Mouse (Mus musculus) spleen, postnatal 4 days (tissue): ENCODE results near the gene Snx17.

Source experiments
- DNase-seq, 2 experiments: peaks; one replicate each; pipeline ENCODE4 v3.0.0; 2022; ENCODE audit warnings: low spot score in 2 of 2

Snx17 gene

GRCm38 (mm10) chr5:31192939-31193630 lies at the start of gene Snx17, which contains the start of gene Eif2b4:
Gene Snx17, plus strand, starts transcription at chr5:31193227.
Gene Eif2b4, minus strand, starts transcription at chr5:31193430.
- DNase-seq = peak; percentile 99

DNA sequence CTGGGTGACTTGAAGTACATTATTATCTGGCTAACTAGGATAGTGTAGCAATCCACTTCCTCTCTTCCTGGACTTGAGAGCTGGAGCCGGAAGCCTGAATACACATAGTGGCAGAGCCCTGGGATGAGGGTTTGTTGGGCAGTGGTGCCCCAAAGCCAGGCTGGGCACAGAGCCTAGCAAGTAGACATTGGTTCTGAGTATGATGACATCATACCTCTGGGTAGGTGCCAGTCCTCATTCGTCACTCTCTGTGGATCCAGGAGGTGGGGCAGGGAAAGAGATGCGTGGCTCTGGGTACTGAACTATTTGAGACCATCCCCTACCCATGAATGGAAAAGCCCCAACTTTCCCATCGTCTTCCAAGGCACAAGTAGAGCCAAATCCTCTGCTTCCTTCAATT lies 43.2 kb upstream of the Snx17 start:
- DNase-seq = no peak

- DNase-seq = no peak
Measured at GRCm38 (mm10) chr5:31151746-31152145, 41.3 kb upstream of the Snx17 start.

DNA sequence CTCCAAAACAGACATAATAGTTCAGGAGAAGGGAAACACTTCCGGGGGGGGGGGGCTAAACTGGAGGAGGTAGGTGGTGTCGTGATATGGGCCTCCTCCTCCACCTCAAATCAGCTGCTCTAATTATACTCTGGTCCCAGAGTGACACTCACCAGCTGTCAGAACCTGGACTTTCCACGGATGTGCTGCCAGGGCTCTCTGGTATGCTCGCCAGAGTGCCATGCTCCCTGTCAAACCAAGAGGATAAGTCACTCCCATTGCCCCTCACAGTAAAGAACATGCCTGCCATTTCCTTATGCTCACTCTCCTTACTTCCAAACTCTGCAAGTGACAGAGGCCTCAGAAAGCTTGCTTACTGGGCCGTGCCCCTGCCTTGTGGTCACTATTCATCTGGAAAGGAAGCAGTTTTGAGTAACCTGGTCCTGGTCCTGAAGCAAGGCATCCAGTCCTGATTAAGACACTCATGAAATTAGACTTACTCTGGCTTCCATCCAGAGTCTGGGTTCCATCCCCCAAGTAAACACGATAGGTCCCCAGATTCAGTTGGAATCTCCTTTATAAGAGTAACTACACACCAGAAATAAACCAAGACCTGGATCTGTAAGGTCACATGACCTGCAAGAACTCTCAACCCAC lies 39.4 kb upstream of the Snx17 start:
- no peak for DNase-seq

DNA sequence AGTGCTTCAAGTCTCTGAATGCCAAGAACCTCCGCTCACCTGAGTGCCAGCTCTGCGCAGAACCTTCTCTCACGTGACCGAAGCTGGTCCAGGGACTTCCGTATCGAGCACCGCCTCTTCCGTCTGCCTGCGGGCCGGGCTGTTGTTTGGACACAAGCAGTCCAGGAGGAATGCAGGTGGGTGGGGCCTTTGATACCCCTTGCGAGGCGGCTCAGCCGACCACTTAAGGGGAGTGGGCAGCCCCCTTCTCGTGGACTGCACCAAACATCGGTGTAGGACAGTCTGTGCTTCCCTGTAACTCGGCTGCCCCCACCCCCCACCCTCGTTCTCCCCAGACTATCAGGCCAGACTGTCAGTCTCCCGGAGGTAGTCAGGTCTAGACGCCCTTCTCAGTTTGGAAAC lies 38.9 kb upstream of the Snx17 start, which contains the start of gene Mpv17:
Mpv17 (minus strand) TSS at position 100 of the 402 bp plus-strand sequence.
- peak; percentile 71 to 85 for DNase-seq

DNA sequence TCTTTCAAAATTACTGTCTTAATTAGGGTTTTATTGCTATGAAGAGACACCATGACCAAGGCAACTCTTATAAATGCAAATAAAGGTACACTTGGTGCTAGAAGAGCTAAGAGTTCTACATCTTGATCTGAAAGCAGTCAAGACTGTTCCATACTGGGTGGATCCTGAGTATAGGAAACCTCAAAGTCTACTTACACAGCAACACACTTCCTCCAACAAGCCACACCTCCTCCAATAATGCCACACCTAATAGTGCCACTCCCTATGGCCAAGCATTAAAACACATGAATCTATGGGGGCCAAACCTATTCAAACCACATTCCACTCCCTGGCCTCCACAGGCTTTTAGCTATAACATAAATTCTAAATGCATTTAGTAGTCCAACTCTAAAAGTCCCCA lies 30.6 kb upstream of the Snx17 start:
- no peak for DNase-seq

DNA sequence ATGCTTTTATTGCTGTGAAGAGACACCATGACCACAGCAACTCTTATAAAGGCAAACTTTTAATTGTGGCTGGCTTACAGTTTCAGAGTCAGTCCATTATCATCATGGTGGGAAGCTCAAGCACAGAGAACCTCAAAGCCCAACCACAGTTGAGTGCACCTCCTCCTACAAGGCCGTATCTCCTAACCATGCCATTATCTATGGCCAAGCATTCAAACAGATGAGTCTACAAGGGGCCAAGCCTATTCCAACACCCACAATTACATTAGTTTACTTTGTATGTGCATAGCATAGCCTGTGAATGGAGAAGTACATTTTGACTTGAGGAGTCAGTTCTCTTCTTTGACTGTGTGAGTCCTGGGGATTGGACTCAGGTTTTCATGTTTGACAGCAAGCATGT lies 28.1 kb upstream of the Snx17 start:
- no peak for DNase-seq

GRCm38 (mm10) chr5:31168630-31169029 lies 24.4 kb upstream of the Snx17 start:
- no peak for DNase-seq

DNA sequence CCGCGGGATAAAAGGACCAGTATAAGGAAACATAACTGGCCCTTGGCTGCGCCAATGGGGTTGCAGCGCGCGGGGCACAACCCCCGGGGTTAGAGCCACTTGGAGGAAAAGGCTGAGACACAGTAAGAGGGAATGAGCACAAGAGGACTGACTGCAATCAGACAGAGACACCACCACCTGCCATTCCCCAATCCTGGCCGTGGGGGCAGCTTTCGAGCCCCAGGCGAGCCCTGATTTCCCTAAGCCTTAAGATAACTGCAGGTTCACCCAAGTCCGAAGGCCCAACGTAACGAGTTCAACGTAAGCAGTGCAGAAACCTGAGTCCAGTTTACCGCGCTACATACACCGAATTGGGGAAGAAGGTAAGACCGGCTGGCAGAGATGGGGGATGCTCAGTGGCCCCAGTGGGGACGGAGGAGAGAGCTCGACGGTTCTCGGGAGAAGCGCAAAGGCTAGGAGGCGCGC lies 13.7 kb upstream of the Snx17 start:
- peak in 1 of 2 experiments; percentile 75 for DNase-seq

- peak; percentile 92 to 96 for DNase-seq
Measured at GRCm38 (mm10) chr5:31179766-31180630, 13.0 kb upstream of the Snx17 start, which contains the start of the genes Gm29609 and Gtf3c2. Gene Gm29609, minus strand, starts transcription at chr5:31179911. Gene Gtf3c2, minus strand, starts transcription at chr5:31180144.

GRCm38 (mm10) chr5:31181183-31181770 lies 11.8 kb upstream of the Snx17 start:
- no peak for DNase-seq

DNA sequence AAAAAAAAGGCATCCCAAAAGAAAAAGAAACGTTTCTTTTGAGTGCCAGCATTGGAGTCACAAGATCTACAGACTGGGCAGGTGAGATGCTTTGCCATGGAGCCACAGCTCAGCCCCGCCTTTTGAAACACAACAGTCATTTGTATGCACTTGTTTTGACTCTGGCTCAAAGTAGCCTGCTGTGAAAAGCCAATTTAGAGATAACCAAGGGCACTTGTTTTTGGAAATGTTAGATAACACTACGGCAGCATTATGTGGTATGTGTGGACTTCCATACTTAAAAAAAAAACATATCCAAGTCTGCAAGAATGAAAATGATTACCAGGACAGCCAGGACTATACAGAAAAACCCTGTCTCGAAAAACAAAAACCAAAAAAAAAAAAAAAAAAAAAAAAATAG lies 9.3 kb upstream of the Snx17 start:
- no peak for DNase-seq

- DNase-seq = no peak
Measured at GRCm38 (mm10) chr5:31188223-31188840, 4.7 kb upstream of the Snx17 start.

GRCm38 (mm10) chr5:31190201-31190600 lies 2.8 kb upstream of the Snx17 start:
- DNase-seq = no peak

DNA sequence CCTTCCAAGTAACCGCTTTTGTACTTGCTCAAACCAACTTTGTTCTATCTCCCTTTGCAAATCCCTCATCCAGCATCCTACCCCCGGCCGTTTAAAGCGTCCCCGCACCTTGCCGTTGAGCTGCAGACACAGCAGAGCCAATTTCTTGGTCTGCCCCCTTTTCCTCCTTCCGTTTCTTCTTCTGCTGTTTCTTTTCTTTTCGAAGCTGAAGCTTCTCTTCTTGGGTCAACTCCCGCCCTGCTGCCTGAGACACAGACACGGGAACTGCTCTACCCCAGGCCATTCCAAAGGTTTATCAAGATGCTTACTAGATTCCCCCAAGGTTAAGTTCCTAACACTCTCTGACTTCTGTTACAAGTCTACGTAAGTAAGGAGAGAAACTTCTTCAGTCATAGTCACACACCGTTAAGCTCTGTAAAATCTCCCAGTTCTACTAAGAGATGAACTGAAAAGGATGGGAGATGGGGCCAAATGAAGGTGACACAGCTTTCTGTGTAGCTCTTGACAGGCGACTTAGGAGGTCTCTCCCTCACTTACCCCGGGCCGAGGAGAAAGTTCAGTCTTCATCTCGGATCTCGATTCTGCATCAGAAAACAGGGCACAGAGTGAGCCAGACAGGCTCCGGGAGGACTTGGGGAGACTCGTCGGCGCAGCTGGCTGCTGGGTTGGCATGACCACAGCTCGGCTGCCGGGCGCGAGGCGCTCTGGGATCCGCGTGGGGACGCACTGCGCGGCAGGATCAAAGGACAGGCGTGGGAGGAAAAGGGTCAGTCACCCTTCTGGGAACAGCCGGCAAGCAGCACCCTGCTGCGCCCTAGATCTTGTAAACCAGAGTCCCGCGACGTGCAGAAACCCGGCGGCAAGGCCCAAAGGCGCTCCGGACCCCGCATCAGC lies 735 bp upstream of the Snx17 start:
- no peak for DNase-seq

- no peak for DNase-seq
Measured at GRCm38 (mm10) chr5:31193631-31194281, 729 bp downstream of the Snx17 start.

DNA sequence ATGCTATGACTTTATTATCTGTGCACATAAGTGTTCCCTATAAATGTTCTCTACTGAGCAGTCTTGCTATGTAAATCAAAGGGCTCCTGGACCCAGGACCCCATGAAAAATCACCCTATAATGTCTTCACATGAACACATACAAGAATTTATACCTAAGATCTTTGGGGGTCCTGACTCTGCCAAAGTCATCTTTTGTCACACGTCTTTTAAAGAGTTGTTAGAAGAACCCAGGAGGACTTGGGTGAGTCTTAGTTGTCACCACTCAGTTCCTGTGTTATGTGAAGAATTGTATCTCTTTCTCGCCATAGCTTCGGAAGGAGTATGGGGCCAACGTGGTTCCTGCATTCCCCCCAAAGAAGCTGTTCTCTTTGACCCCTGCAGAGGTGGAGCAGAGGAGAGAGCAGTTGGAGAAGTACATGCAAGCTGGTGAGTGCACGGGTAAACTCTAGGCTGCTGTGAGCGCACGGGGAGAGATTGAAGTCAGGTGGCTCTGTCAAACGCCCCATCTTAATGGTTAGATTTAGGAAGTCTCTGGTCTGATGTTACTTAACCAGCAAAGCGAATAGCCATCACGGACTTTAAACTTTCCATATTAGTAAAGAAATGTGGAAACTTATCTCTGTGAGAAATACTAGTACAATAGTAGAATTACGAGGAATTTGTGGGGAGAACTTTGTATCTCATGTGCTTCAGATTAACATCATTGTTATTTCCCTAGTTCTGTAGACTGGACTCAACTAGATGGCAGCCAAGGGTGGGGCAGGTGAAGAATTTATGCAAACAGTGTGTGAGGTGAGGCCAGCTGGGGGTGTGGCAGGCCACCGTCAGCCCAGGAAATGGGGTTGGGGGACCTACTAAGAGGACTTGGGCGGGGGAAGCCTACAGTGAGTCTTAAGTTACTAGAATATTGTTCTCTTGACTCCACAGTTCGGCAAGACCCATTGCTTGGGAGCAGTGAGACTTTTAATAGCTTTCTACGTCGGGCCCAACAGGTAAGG lies 1.8 kb downstream of the Snx17 start:
- DNase-seq = no peak

- no peak for DNase-seq
Measured at GRCm38 (mm10) chr5:31195671-31196070, 2.6 kb downstream of the Snx17 start.
